Mouse (Mus musculus) forebrain, embryonic 14.5 days (tissue): ENCODE data around the gene Timeless. TPM values are rescaled to one million over a fixed set of nuclear protein-coding genes. Genes with fewer than 3 reads are reported as not detected.

ENCODE experiments used
- ATAC-seq: fragments of 200-750 bp; cut with Nextera tagmentation; 2 replicates; pipeline ENCODE4 v1.8.0; 2017; ENCODE audit warnings: mild to moderate bottlenecking, moderate library complexity
- DNase-seq: peaks from one replicate; pipeline ENCODE4 v3.0.0-alpha.2; 2015; ENCODE audit warnings: low spot score
- H3K27ac ChIP-seq: fragments of 300-500 bp; sonication (generic); 2 replicates; pipeline ENCODE4 v1.5.1; 2014; ENCODE audit warnings: low read depth, mild to moderate bottlenecking, control low read depth, low read length, moderate library complexity
- H3K27me3 ChIP-seq: fragments of 300-500 bp; sonication (generic); replicated peaks from 2 replicates; pipeline ENCODE4 v1.6.1; 2014; ENCODE audit warnings: low read length, control low read depth, mixed read lengths; ENCODE audit not compliant: control insufficient read depth, insufficient read depth
- H3K36me3 ChIP-seq: fragments of 300-500 bp; sonication (generic); 2 replicates; pipeline ENCODE4 v1.6.1; 2014; ENCODE audit warnings: low read length, control low read depth; ENCODE audit not compliant: control insufficient read depth, insufficient read depth
- H3K4me1 ChIP-seq: fragments of 300-500 bp; sonication (generic); 2 replicates; pipeline ENCODE4 v1.6.1; 2014; ENCODE audit warnings: antibody characterized with exemption, low read length, control low read depth; ENCODE audit not compliant: control insufficient read depth, insufficient read depth
- H3K4me2 ChIP-seq: fragments of 300-500 bp; sonication (generic); 2 replicates; pipeline ENCODE4 v1.6.1; 2014; ENCODE audit warnings: mild to moderate bottlenecking, control low read depth, low read length
- H3K4me3 ChIP-seq: fragments of 300-500 bp; sonication (generic); 2 replicates; pipeline ENCODE4 v1.5.1; 2014; ENCODE audit warnings: low read depth, low read length, control low read depth
- H3K9ac ChIP-seq: fragments of 300-500 bp; sonication (generic); 2 replicates; pipeline ENCODE4 v1.6.1; 2014; ENCODE audit warnings: mild to moderate bottlenecking, low read length, control low read depth, moderate library complexity
- H3K9me3 ChIP-seq: fragments of 300-500 bp; sonication (generic); replicated peaks from 2 replicates; pipeline ENCODE4 v1.6.1; 2016; ENCODE audit warnings: low read length, control low read depth, mixed read lengths; ENCODE audit not compliant: control insufficient read depth
- WGBS: fragments of 180-500 bp; shearing (Covaris S2); extraction: QIAGEN DNeasy Blood & Tissue Kit; methylation state at CpG from one replicate; pipeline ENCODE4 v1.1.7; 2014; 5-methylcytosine and 5-hydroxymethylcytosine counted together
- polyA plus RNA-seq: library from polyadenylated mRNA; unstranded; fragments of >200 nt; fragmentation: Nextera tagmentation; extraction: Ambion mirVana; gene quantifications from 2 replicates; pipeline ENCODE4 v1.2.1, GENCODE M21; 2014

The Timeless gene
- polyA plus RNA-seq, 1 experiment from 2014 or later: 27.2 TPM

DNA sequence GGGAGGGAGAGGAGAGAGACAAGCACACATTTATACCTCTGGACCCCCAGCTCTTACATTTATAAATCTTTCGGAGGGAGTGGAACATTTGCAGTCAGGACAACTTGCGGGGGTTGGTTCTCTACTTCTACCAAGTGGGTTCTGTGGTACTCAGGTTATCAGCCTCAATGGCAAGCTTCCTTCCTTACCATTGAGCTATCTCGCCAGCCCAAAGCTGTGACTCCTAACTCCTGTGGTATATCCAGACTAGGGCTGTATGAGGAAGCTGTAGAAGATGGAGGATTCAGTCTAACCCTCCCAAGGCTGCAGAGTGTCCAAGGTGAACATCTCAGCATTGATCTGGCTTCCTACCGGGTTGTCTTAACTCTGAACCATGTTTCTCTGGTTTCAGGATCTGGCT lies 7.3 kb downstream of the Timeless start:
- no peaks in the 10 kb centered on the region for H3K4me1 ChIP-seq
- H3K27ac ChIP-seq: no peak overlapping the region
- H3K4me2 ChIP-seq: no peak overlapping the region
- WGBS: 93% methylated on average over 4 of the region's 4 CpGs
- ATAC-seq: no peak
- H3K27me3 ChIP-seq: no peaks in the 10 kb centered on the region
- H3K9ac ChIP-seq: no peak overlapping the region
- peaks cover 38% of the 10 kb centered on the region for H3K36me3 ChIP-seq
- no peaks in the 10 kb centered on the region for H3K9me3 ChIP-seq
- no peak overlapping the region for H3K4me3 ChIP-seq
- DNase-seq: no peak

DNA sequence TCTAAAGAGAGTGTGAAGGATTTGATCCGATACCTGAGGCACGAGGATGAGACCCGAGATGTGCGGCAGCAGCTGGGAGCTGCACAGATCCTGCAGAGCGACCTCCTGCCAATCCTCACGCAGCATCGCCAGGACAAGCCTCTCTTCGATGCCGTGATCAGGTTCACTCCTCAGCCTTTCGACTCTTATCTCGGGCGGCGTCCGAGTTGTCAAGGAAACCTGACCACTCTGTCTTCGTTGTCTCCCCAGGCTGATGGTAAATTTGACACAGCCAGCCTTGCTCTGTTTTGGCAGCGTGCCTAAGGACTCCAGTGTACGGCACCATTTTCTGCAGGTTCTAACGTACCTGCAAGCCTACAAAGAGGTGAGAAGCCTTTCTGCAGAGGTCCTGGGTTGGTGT lies 8.3 kb downstream of the Timeless start:
- no peak for DNase-seq
- 95% methylated on average over 18 of the region's 18 CpGs for WGBS
- no peak overlapping the region for H3K27ac ChIP-seq
- no peak overlapping the region for H3K4me3 ChIP-seq
- H3K9me3 ChIP-seq: no peaks in the 10 kb centered on the region
- no peaks in the 10 kb centered on the region for H3K27me3 ChIP-seq
- no peak overlapping the region for H3K4me2 ChIP-seq
- H3K4me1 ChIP-seq: no peaks in the 10 kb centered on the region
- peaks cover 48% of the 10 kb centered on the region for H3K36me3 ChIP-seq
- no peak overlapping the region for H3K9ac ChIP-seq
- ATAC-seq: no peak

DNA sequence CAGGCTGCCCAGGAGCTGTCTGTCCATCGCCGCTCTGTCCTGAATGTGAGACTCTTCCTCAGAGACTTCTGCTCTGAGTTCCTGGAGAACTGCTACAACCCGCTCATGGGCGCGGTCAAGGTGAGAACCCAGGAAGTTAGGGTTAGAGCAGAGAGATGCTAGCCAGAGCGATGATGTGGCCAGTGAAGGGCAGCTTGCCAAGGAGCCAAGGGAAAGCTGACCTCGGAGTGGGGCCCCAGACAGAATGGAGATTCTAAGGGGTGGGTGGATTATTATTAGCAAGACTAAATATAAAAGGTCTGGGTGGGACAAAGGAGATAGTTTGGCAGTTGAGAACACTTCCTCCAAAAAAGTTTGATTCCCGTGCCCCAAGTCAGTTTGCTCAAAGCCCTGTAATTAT lies 11.4 kb downstream of the Timeless start:
- H3K36me3 ChIP-seq: peaks cover 79% of the 10 kb centered on the region
- no peak for ATAC-seq

DNA sequence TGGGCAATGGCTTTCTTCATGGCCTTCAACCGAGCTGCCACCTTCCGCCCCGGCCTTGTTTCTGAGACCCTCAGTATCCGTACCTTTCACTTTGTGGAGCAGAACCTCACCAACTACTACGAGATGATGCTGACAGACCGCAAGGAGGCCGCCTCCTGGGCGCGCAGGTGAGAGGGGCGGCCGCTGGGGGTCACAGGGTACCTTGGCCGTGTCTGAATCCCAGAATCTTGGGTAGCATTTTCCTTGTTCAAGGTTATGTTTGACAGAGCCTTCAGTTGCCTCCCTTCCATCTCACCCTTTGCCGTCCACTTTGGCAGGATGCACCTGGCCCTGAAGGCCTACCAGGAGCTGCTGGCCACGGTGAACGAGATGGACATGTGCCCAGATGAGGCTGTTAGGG lies 12.3 kb downstream of the Timeless start:
- Histone ChIP-seq H3K4me1 (no peaks in the 10 kb centered on the region), H3K27me3 (no peaks in the 10 kb centered on the region), H3K27ac (no peak overlapping the region), H3K9me3 (no peaks in the 10 kb centered on the region), H3K4me2 (no peak overlapping the region), H3K9ac (no peak overlapping the region), H3K36me3 (peaks cover 88% of the 10 kb centered on the region), H3K4me3 (no peak overlapping the region)
- 94% methylated on average over 15 of the region's 15 CpGs for WGBS
- DNase-seq (no peak), ATAC-seq (no peak)

More for the DNA sequence above, 11.4 kb downstream of the Timeless start:
- Histone ChIP-seq H3K4me1 (no peaks in the 10 kb centered on the region), H3K27me3 (no peaks in the 10 kb centered on the region), H3K4me3 (no peak overlapping the region), H3K4me2 (no peak overlapping the region), H3K27ac (no peak overlapping the region), H3K9ac (no peak overlapping the region), H3K9me3 (no peaks in the 10 kb centered on the region)
- WGBS: 97% methylated on average over 8 of the region's 8 CpGs
- no peak for DNase-seq

DNA sequence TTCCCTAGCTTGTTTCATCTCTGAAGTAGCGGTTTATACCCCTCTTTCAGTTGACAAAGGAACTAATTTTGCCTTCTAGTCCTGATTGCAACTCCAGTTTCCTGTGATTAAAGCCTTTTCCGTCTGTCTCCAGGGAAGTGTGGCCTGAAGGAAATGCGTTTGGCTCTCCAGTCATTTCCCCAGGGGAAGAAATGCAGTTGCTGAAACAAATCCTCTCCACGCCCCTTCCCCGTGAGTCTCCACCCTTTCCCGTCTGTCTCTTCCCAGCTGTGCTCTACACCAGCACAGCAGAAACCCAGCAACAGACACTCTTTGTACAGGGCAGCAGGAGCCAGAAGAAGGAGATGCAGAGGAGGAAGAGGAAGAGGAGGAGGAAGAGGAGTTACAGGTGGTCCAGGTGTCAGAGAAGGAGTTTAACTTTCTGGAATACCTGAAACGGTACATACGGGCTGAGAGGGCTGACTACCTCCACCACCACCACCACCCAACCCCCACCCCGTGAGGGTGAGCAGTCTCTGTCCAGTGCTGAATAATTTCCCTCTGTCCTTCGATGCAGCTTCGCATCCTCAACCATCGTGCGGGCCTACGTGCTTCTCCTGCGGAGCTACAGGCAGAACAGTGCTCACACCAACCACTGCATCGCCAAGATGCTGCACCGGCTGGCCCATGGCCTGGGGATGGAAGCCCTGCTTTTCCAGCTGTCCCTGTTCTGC lies 15.3 kb downstream of the Timeless start:
- no peak overlapping the region for H3K9ac ChIP-seq
- no peak overlapping the region for H3K4me3 ChIP-seq
- DNase-seq (no peak), ATAC-seq (no peak)
- H3K4me1 ChIP-seq: no peaks in the 10 kb centered on the region
- H3K36me3 ChIP-seq: peaks cover 95% of the 10 kb centered on the region
- no peaks in the 10 kb centered on the region for H3K9me3 ChIP-seq
- no peak overlapping the region for H3K27ac ChIP-seq
- H3K27me3 ChIP-seq: no peaks in the 10 kb centered on the region
- no peak overlapping the region for H3K4me2 ChIP-seq
- 89% methylated on average over 17 of the region's 17 CpGs for WGBS

DNA sequence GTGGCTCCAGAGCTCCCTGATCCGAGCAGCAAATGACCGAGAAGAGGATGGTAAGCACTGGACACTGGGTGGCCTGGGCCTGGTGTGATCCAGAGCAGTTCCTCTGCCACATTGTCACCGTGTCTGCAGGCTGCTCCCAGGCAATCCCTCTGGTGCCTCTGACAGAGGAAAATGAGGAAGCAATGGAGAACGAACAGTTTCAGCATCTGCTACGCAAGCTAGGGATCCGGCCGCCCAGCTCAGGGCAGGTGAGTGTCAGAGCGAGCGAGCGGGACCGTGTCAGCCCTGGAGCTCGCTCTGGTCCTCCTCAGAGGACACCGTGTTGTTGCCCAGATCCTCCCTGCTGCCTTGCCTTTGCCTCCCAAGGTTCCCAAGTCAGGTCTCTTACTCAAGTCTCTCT lies 18.7 kb downstream of the Timeless start:
- WGBS: 96% methylated on average over 13 of the region's 13 CpGs
- ATAC-seq (no peak), DNase-seq (no peak)
- H3K27me3 ChIP-seq: no peaks in the 10 kb centered on the region
- H3K36me3 ChIP-seq: peaks cover 73% of the 10 kb centered on the region
- no peaks in the 10 kb centered on the region for H3K9me3 ChIP-seq
- no peak overlapping the region for H3K27ac ChIP-seq
- no peak overlapping the region for H3K4me2 ChIP-seq
- no peak overlapping the region for H3K9ac ChIP-seq
- H3K4me3 ChIP-seq: no peak overlapping the region
- H3K4me1 ChIP-seq: no peaks in the 10 kb centered on the region

DNA sequence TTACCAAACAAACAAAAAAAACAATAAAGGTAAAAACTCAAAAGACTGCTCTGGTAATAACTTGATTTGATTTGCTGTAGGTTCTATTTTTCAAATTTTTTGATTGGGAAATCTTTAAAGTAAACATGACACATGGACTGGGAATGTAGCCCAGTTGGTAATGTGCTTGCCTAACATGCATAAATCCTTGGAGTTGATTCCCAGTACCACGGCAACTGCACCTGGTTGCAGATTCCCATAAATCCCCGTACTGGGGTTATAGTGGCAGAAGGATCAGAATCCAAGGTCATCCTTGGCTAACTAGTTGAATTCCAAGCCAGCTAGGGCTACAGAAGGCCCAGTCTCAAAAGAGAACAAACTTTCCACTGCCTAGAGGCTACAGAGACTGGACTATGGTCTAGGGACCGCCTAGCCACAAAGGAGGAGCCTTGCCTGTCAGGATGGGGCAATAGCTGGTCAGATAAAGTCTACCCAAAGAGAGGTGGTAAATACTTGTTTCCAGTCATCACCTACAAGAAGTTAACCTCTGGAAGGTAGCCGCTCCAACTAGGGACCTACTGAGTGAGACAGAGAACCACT lies 21.9 kb downstream of the Timeless start, which contains the start of gene Apon:
Gene Apon, plus strand, starts transcription at position 420 of the 579 bp plus-strand sequence.
- peaks cover 41% of the 10 kb centered on the region for H3K36me3 ChIP-seq
- no peaks in the 10 kb centered on the region for H3K4me1 ChIP-seq
- no peak within 1 kb of the TSS for H3K4me3 ChIP-seq
- H3K9ac ChIP-seq: no peak within 1 kb of the TSS
- 88% methylated on average over 4 of the region's 4 CpGs for WGBS
- no peak for DNase-seq
- ATAC-seq: no peak
- no peaks in the 10 kb centered on the region for H3K9me3 ChIP-seq
- no peaks in the 10 kb centered on the region for H3K27me3 ChIP-seq
- no peak within 1 kb of the TSS for H3K27ac ChIP-seq
- H3K4me2 ChIP-seq: no peak within 1 kb of the TSS

DNA sequence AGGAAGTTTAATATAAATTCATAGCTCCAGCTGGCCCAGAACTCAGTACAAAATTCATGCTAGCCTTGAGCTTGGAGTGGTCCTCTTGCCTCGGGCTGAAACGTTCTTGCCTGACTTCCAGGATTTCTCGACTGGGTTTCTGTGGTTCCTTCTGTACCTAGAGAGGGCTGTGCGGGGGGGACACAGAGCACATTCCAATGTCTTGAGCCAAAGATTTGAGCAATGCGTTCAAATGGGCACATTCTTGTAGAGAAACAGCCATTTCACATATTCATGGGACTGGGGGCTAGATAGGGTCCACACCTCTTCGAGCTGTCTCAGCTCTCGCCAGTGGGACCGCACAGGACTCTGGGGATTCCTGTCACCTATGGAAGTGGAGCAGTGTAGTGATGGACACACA lies 24.1 kb downstream of the Timeless start:
- no peak overlapping the region for H3K9ac ChIP-seq
- no peaks in the 10 kb centered on the region for H3K9me3 ChIP-seq
- 88% methylated on average over 8 of the region's 8 CpGs for WGBS

DNA sequence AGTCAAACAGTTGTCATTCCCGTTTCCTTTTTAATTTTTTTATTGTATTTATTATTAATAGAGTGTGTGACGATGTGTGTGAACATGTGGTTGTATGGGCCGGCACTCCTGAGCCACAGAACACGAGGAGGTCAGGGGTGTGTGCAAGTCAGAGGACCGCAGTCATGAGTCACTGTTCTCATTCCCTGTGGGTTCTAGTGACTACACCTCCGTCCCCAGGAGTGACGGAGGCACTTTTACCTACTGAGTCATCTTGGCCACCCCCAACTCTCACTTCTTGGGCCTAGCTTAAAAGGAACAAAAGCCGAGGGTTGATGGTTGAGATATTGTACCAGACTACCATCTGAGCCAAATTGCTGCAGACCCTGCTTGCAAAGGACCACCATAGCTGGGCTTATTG lies 24.5 kb downstream of the Timeless start:
- no peak overlapping the region for H3K9ac ChIP-seq
- H3K9me3 ChIP-seq: no peaks in the 10 kb centered on the region
- H3K4me2 ChIP-seq: no peak overlapping the region
- 94% methylated on average over 8 of the region's 8 CpGs for WGBS
- no peak overlapping the region for H3K27ac ChIP-seq
- no peaks in the 10 kb centered on the region for H3K4me1 ChIP-seq
- H3K4me3 ChIP-seq: no peak overlapping the region
- DNase-seq: no peak
- H3K27me3 ChIP-seq: no peaks in the 10 kb centered on the region
- no peak for ATAC-seq
- peaks cover 16% of the 10 kb centered on the region for H3K36me3 ChIP-seq

More for the DNA sequence above, 24.1 kb downstream of the Timeless start:
- Histone ChIP-seq H3K36me3 (peaks cover 19% of the 10 kb centered on the region), H3K27me3 (no peaks in the 10 kb centered on the region), H3K4me3 (no peak overlapping the region), H3K4me2 (no peak overlapping the region), H3K4me1 (no peaks in the 10 kb centered on the region), H3K27ac (no peak overlapping the region)
- ATAC-seq: no peak
- DNase-seq: no peak
